Mouse (Mus musculus): ENCODE data around the gene Ang4. TPM values are rescaled to one million over a fixed set of nuclear protein-coding genes. Genes with fewer than 3 reads are reported as not detected.
"Not testable (repeated sequence)": the region's sequence is repeated elsewhere in the genome, so short reads cannot be mapped to it uniquely, and the experiment has no call there.

Gene Ang4
- not detected for total RNA-seq (2021)

DNA sequence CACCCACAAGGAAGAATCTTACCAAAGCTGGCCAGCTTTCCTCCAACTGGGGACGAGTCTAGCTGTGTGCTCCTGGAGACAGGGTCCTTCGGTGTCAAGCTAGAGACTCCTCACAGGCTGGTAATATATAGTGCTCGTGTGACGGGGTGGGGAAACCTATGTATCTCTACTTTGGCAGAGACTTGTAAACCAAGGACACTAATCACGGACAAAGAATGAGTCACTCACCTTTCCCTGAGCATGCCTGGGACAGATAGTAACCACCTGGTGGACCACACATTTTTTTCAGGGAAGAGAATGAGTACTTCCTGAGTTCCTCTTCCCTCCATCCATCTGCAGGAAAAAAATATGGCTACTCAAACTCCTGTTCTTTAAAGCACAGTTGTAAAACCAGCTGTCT lies at the start of gene Ang4:
Gene Ang4 (minus strand): TSS at position 101 of the 400 bp plus-strand sequence.
- no peak for DNase-seq
- intact Hi-C loops (cut with DNase I): no loop called here

DNA sequence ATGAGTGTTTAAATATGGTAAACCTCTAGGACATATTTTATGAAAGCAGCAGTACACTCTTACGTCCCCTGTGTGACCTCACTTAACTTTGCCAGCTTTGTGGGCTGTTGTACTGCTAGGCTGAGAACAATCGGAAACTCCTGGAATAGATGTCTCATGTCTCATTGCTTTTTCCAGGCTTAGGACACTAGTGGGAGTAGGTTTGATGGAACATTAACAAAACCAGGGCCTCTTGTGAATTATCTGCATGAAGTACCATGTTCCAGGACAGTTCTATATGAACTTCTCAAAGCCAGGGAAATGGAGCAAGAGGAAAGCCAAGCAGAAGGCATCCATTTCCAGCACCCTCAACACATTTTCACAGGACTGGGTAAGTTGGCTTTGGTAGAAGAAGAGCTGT lies 26.4 kb upstream of the Ang4 start, which contains the start of gene AY358078:
Gene AY358078 (plus strand): TSS at position 301 of the 400 bp plus-strand sequence.
- no peak for DNase-seq
- intact Hi-C loops (cut with DNase I): no loop called here

DNA sequence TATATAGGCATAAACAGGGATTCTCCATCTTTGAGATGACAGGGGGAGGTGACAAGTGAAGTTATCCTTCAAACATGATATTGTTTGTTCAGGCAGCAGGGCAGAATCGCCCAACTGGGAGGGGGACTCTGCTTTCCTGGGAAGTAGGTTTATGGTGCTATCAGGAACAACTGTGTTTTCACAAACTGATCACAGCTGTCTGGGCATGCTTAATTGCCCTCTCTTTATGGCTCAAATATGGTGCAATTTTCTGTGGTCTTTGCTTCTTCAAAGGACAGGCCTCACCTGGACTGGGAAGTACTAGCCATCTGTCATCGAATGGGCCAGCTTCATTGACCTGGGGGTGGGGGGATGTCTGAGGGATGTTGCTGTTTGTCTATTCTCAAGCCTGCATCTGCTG lies 20.7 kb upstream of the Ang4 start:
- intact Hi-C loops (cut with DNase I): no loop called here
- no peak for DNase-seq

DNA sequence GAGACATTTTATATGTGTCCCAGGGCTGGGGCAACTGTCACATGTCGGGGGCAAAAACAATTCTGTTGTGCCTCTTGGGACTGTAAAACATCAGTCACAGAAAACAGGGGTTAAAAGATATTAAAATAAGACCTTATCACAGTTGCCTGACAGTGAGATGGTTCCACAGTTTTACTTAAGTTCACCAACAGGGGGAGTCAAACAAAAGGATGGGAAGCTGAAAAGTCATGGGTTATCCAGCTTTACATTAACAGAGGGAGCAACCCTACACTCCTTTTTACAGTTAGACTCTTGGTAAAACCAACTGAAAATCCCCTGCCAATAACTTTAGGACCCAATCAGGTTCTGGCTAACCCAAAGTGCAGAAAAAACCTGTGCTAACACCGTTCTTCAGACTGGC lies 15.8 kb upstream of the Ang4 start:
- intact Hi-C loops (cut with DNase I): no loop called here
- DNase-seq: no peak

DNA sequence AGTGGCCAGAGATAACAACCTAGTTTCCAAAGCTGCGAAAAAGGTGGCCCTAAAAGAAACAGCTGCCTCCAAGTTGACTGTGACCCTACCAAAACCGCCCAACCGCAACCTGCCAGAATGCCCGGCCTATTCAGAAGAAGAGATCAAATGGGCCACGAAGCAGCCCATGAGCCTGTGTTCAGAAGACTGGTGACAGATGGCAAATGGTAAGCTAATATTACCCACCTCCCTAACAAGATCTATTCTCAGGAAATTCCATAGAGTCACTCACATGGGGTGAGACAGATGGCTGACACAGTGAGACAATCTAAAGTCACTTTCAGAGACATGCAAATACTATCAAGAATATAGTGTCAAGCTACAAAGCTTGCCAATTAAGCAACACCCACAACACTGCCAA lies 13.7 kb upstream of the Ang4 start:
- DNase-seq: no peak
- intact Hi-C loops (cut with DNase I): no loop called here

DNA sequence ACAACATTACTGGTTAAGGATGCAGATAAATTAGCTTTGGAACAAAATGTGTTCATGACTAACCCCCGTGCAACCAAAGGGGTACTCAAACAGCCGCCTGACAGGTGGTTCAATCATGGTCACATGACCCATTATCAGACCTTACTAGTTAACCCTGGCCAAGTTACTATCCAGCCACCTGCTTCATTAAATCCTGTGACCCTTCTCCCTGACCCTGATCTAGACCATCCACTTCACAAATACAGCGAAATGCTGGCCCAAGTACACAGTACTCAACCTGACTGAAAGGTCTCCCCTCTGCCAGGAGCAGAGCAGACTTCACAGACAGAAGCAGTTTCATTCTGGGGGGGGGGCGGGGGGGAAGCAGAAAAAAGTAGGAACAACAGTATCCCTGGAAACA lies 12.9 kb upstream of the Ang4 start:
- intact Hi-C loops (cut with DNase I): no loop called here

DNA sequence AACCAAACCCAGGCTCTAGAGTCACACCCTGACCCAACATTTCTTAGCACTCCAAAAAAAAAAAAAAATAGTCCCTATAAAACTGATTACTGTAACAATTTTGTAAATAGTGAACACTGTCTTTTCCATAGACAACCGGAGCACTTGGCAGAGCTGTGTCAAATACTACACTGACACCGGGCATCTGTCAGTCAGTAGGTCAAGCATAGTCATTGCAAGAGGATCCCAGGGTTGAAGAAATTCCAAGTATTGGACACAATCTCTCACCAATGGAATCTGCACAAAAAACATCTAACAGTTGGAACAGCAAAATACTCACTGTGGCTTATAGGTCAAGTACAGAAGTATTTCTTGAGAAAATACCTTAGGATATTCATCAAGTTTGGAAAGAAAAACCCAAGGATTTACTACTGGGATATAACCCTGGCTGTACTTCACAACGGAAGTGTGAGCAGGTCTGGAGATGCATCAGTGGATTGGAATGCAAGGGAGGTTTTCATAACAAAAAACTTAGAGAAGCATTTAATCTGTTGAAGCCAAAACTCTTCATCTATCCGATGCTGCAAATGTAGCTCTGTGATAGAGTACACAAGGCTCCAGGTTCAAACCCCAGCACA lies 5.6 kb upstream of the Ang4 start:
- intact Hi-C loops (cut with DNase I): no loop called here

More for the DNA sequence above, 12.9 kb upstream of the Ang4 start:
- DNase-seq: no peak

DNA sequence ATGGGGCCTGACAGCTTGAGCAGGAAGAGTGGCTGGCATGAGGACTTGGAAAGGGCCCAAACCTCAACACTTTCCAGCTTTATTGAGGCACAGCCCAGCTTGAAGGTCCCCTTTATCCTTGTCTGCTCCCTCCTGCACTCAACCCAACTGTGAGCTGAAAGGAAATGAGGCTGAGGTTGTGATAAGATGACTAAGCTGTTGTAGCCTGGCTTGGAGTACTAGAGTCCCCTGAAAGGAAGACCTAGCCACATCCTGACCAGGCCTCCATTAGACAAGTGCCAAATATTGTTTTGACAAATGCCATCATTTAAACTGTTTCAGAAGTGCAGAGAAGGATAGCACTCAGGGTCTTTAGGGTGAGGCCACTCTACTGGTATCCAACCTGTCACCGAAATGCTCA lies 4.4 kb upstream of the Ang4 start:
- DNase-seq: no peak
- intact Hi-C loops (cut with DNase I): no loop called here

More for the DNA sequence above, 5.6 kb upstream of the Ang4 start:
- DNase-seq: no peak

DNA sequence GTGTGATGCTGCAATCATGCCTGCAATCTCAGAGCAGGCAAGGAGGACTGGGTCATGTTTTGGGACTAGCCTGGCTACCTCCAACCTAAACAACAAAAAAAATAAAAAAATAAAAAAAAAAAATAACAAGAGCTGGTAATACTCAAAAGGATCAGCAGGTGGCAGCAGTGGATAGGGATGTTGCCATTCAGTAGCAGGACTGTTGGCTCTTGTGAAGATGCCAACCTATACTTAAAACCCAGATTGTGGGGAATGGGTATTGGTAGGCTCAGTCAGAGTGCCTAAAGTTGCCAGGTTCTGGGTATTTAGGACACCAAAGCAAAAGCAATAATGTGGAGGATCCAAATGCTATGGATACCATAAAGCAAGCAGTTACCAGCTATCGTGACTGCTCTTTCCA lies 2.0 kb downstream of the Ang4 start:
- intact Hi-C loops (cut with DNase I): not testable (repeated sequence)
- peak in 1 of 2 experiments; percentile 13 for DNase-seq

DNA sequence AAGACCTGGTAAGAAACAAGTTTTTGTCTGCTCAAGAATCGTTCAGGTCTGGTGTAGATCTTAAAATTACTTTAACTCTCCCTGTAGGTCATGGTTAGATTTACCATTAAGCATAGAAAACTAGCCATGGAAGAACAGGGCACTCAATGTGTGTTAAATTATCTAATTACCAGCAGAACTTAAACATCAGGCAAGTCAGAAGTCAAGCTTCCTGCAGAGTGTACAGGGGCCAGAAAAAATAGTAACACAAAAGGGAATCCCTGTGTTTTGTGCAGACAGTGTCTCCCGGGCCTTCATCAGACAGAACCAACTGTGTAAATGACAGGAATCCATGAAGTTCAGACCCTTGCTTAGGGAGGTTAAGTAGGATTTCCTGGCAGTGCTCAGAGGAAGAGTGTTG lies 17.4 kb downstream of the Ang4 start:
- no peak for DNase-seq
- intact Hi-C loops (cut with DNase I): loop anchor here (5.0 kb wide), 1 partner anchor 504 kb away; no protein-coding TSS in a partner anchor

DNA sequence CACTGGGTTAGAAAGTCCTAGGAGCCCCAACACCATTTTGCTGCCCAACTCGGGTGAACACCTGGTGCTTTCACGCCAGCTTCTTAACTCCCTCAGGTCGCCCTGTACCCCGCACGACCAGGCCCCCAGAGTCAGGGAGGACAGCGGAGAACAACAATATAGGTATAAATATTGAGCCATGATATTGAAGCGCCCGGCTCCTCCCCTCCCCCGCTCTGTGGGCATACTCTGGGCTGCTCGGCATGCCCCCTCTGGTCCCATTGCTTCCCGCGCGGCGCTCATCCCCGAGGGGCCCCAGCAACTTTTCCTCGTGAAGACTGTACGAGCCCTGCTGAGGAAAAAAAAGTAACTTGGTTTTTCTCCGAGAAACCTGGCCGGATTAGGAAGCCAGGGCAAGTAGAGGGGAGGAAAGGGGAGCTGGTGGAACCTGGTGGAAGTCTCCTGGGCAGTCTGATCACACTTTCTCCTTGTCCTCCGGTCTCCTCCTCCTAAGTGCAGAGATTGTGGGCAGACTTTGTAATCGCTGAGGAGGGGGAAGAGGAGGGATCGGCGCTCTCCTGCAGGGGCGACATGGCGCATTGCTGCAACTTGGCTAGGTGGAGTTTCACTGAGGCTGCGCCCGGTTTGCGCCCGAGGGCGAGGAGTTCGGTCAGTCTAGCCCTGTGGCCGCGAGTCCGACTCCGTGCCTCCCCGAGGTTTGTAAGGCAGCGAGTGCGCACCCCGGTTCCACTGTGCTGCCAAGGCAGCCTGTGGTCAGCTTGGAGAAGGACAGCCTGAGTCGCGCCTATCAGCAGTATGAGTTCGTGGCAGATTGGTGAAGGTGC lies 32.8 kb downstream of the Ang4 start:
- intact Hi-C loops (cut with DNase I): no loop called here

DNA sequence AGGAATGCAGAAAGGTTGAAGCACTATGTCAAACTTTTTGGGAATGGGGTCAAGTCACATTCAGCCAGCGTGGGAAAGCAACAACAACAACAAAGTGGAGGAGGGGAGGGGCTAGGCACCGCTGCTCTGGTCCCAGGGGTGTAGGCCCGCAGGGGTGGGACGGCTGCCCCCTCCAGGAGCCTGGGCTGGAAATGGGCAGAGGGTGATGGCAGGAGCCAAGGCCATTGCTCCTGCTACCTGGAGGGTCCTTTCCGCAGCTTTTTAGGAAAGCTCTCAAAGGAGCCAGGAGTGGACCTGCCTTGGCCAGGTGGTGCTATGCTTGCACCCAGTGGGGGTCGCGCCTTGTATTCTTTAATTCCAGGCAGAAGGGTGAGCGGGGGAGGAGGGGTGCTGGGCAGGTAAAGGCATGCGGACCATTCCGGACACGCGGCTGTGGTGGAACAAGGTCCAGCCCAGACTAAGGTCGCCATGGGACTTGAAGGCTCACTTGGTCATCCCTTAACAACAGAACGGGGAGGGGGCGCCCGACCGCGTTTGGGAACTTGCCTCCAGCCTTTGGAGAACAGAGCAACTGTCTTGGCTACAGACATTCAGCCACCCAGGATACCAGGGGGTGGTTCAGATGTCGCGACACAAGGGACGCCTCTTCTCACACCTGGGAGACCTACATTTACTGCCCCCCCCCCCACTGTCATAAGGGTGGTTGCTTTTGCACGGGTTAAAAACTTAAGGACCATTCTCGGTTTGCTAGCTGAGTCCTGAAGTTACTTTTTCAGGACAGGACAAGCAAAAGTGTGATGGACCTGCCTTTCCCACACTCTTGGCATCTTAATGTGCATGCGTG lies 34.0 kb downstream of the Ang4 start:
- DNase-seq: no peak
- intact Hi-C loops (cut with DNase I): no loop called here

More for the DNA sequence above, 32.8 kb downstream of the Ang4 start:
- DNase-seq: no peak

DNA sequence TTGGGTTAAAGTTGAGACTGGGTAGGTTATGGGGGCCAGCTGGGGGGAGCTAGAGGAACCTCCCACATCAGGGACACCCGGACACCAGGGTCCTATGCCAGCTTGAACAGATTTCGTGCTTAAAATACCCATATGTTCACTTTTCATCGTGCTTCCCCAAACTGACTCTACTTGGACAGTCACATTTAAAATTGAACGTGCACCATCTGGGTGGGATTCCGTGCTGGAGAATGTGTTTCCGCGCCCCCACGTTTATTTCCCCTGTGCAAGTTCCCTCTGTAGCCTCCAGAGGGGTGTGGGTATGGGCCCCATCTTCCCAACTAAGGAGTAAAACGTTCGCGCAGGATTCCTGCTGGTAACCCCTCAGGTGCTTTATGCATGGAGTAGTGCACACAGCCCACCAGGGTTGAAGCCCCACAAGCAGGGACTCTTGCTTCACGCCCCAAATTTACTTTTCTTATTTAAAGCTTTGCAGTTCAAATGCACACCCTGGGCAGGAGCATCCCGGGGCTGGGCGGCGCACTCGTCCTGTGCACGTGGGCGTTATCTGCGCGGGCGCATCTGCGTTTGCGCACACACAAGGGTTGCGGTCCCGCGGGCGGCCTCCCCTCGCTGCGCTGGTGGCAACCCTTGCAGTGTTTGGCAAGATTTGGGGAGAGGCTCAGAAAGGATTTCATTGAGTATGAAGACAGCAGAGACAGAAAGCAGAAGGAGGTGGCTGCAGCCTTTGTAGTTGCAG lies 34.8 kb downstream of the Ang4 start:
- intact Hi-C loops (cut with DNase I): no loop called here

DNA sequence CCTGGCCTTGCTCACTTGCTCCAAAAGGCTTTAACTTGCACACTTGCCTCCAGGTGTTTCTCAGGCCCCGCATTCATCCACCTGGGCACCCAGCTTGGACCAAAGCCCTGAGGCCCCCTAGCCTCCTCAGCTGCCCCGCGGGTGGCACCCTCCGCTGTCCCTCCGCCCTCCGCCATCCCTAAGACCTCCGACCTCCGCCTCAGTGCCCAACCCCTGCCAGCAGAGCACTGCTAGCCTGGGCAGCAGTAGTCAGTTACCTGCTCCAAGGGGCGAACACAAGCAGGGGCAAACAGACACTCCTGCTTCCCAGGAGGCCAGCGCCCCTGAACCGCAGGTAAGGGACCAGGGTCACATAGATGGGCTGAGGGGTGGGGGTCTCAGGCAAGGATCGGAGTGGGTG lies 35.4 kb downstream of the Ang4 start:
- intact Hi-C loops (cut with DNase I): no loop called here
- DNase-seq: no peak

More for the DNA sequence above, 34.8 kb downstream of the Ang4 start:
- no peak for DNase-seq

DNA sequence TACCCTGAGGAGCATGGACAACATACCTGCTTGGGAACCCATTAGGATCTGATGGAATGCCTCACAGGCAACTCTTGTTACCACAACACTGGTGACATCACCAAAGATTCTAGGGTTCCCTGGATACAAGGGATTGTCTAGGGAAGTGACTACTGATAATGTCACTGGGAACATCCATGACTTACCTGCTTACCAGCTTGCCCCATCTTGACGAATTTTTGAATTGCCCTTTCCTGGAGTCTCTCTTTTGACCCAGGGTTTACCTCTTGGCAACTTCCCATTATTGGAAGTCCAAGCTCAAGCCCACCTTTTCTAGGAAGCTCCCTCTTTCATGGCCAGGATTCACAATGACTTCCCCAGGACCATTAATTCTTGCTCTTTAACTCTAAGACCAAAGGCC lies 56.3 kb downstream of the Ang4 start, which contains the start of gene Gm5800:
Gene Gm5800 (minus strand): TSS at position 101 of the 400 bp plus-strand sequence.
- DNase-seq: no peak
- intact Hi-C loops (cut with DNase I): no loop called here

Other genes starting within 250 kb of the Ang4 start
- gene Gm5622, start 220.8 kb downstream of the Ang4 start, total RNA-seq (2021): not detected
- not detected for gene Gm17175, start 199.5 kb downstream of the Ang4 start, total RNA-seq (2021)
- gene Gm17174, start 181.5 kb downstream of the Ang4 start, total RNA-seq (2021): not detected
- not detected for gene Gm17078, start 162.3 kb downstream of the Ang4 start, total RNA-seq (2021)
- gene Gm4181, start 137.9 kb downstream of the Ang4 start, total RNA-seq (2021): not detected
- gene Gm17079, start 78.1 kb downstream of the Ang4 start, total RNA-seq (2021): not detected
- gene Gm5800, start 56.4 kb downstream of the Ang4 start, total RNA-seq (2021): not detected
- not detected for gene AY358078, start 26.5 kb upstream of the Ang4 start, total RNA-seq (2021)
- gene Ear6, start 80.1 kb upstream of the Ang4 start, total RNA-seq (2021): not detected
- 10 to 100 TPM; 19.2 to 28.5 TPM for gene Mettl17, start 111.3 kb upstream of the Ang4 start, total RNA-seq (2021)
- gene Slc39a2, start 119.3 kb upstream of the Ang4 start, total RNA-seq (2021): under 1 TPM; 0.12 to 0.29 TPM
- gene Ndrg2, start 140.6 kb upstream of the Ang4 start, total RNA-seq (2021): 100 to 1,000 TPM; 712 to 721 TPM
- not detected for gene Tppp2, start 144.8 kb upstream of the Ang4 start, total RNA-seq (2021)
- not detected for gene Rnase13, start 149.2 kb upstream of the Ang4 start, total RNA-seq (2021)
- 10 to 100 TPM; 52.7 to 57.9 TPM for gene Arhgef40, start 211.1 kb upstream of the Ang4 start, total RNA-seq (2021)
- gene Tmem253, start 242.1 kb upstream of the Ang4 start, total RNA-seq (2021): 1 to 10 TPM in 1 of 2 experiments, under 1 TPM in 1; 0.82 to 1.7 TPM
- 10 to 100 TPM; 33.8 to 38.0 TPM for gene Zfp219, start 247.1 kb upstream of the Ang4 start, total RNA-seq (2021)

Data from heart, postnatal 10 days (tissue).